Mouse (Mus musculus): Measurements from ENCODE around the gene Apba2. TPM values are rescaled to one million over a fixed set of nuclear protein-coding genes. Genes with fewer than 3 reads are reported as not detected.

Apba2 gene
- polyA plus RNA-seq, 1 experiment: not detected

- Histone ChIP-seq H3K79me2 (ENCODE audit: control insufficient read depth, insufficient read depth) (no peaks in the 10 kb centered on the region), H3K27me3 (ENCODE audit: control insufficient read depth, insufficient read depth, insufficient read length) (no peaks in the 10 kb centered on the region), H3K36me3 (ENCODE audit: control insufficient read depth, insufficient read depth) (no peaks in the 10 kb centered on the region), H3ac (ENCODE audit: control insufficient read depth, insufficient read length, low read depth) (no peak overlapping the region), H3K79me3 (ENCODE audit: low read depth) (no peaks in the 10 kb centered on the region), H3K4me3 (ENCODE audit: insufficient read depth, poor library complexity, severe bottlenecking) (no peak overlapping the region)
- TF ChIP-seq MAX (IDR thresholded peaks at IDR 0.05): no peak
- TF ChIP-seq USF1 (IDR thresholded peaks at IDR 0.05; ENCODE audit: low read depth): no peak
- no peak for TF ChIP-seq MYOG (IDR thresholded peaks at IDR 0.05; ENCODE audit: control insufficient read depth, extremely low read depth, insufficient read length)
- no peak for TF ChIP-seq CEBPB (IDR thresholded peaks at IDR 0.05; ENCODE audit: low read depth)
Measured at GRCm38 (mm10) chr7:64679771-64680479, 178.4 kb downstream of the Apba2 start.

GRCm38 (mm10) chr7:64684893-64685292, 183.4 kb downstream of the Apba2 start:
- Histone ChIP-seq H3K36me3 (ENCODE audit: control insufficient read depth, insufficient read depth) (no peaks in the 10 kb centered on the region), H3K79me2 (ENCODE audit: control insufficient read depth, insufficient read depth) (no peaks in the 10 kb centered on the region), H3K79me3 (ENCODE audit: low read depth) (no peaks in the 10 kb centered on the region), H3K27me3 (ENCODE audit: control insufficient read depth, insufficient read depth, insufficient read length) (no peaks in the 10 kb centered on the region), H3ac (ENCODE audit: control insufficient read depth, insufficient read length, low read depth) (no peak overlapping the region), H3K4me3 (ENCODE audit: insufficient read depth, poor library complexity, severe bottlenecking) (no peak overlapping the region)
- TF ChIP-seq FOSL1 (IDR thresholded peaks at IDR 0.05; ENCODE audit: insufficient read depth, low read length, poor library complexity, severe bottlenecking) (no peak), MYOD1 (IDR thresholded peaks at IDR 0.05; ENCODE audit: control insufficient read depth, insufficient read length, low read depth) (no peak)

- no peak overlapping the region for H3K4me3 ChIP-seq (ENCODE audit: insufficient read depth, poor library complexity, severe bottlenecking)
- H3ac ChIP-seq (ENCODE audit: control insufficient read depth, insufficient read length, low read depth): no peak overlapping the region
- no peaks in the 10 kb centered on the region for H3K36me3 ChIP-seq (ENCODE audit: control insufficient read depth, insufficient read depth)
- no peak for TF ChIP-seq USF1 (IDR thresholded peaks at IDR 0.05; ENCODE audit: low read depth)
- TF ChIP-seq FOSL1 (IDR thresholded peaks at IDR 0.05; ENCODE audit: insufficient read depth, low read length, poor library complexity, severe bottlenecking): no peak
- TF ChIP-seq MYOD1 (IDR thresholded peaks at IDR 0.05; ENCODE audit: control insufficient read depth, insufficient read length, low read depth): no peak
- TF ChIP-seq MAX (IDR thresholded peaks at IDR 0.05): no peak
- no peak for TF ChIP-seq CTCF (IDR thresholded peaks at IDR 0.05; ENCODE audit: control insufficient read depth, insufficient read depth, insufficient read length)
- TF ChIP-seq CEBPB (IDR thresholded peaks at IDR 0.05; ENCODE audit: low read depth): no peak
- TF ChIP-seq MYOG (IDR thresholded peaks at IDR 0.05; ENCODE audit: control insufficient read depth, extremely low read depth, insufficient read length): no peak
- H3K79me2 ChIP-seq (ENCODE audit: control insufficient read depth, insufficient read depth): no peaks in the 10 kb centered on the region
- no peaks in the 10 kb centered on the region for H3K27me3 ChIP-seq (ENCODE audit: control insufficient read depth, insufficient read depth, insufficient read length)
- no peaks in the 10 kb centered on the region for H3K79me3 ChIP-seq (ENCODE audit: low read depth)
Measured at GRCm38 (mm10) chr7:64688115-64688817, 186.8 kb downstream of the Apba2 start.

- H3K27me3 ChIP-seq (ENCODE audit: control insufficient read depth, insufficient read depth, insufficient read length): no peaks in the 10 kb centered on the region
- no peak for TF ChIP-seq USF1 (IDR thresholded peaks at IDR 0.05; ENCODE audit: low read depth)
- no peak for TF ChIP-seq CEBPB (IDR thresholded peaks at IDR 0.05; ENCODE audit: low read depth)
- no peak for TF ChIP-seq FOSL1 (IDR thresholded peaks at IDR 0.05; ENCODE audit: insufficient read depth, low read length, poor library complexity, severe bottlenecking)
- TF ChIP-seq CTCF (IDR thresholded peaks at IDR 0.05; ENCODE audit: control insufficient read depth, insufficient read depth, insufficient read length): no peak
- TF ChIP-seq MYOD1 (IDR thresholded peaks at IDR 0.05; ENCODE audit: control insufficient read depth, insufficient read length, low read depth): no peak
- no peak for TF ChIP-seq MYOG (IDR thresholded peaks at IDR 0.05; ENCODE audit: control insufficient read depth, extremely low read depth, insufficient read length)
- no peak for TF ChIP-seq MAX (IDR thresholded peaks at IDR 0.05)
- H3K4me3 ChIP-seq (ENCODE audit: insufficient read depth, poor library complexity, severe bottlenecking): no peak overlapping the region
- H3K79me3 ChIP-seq (ENCODE audit: low read depth): no peaks in the 10 kb centered on the region
- no peaks in the 10 kb centered on the region for H3K36me3 ChIP-seq (ENCODE audit: control insufficient read depth, insufficient read depth)
- H3K79me2 ChIP-seq (ENCODE audit: control insufficient read depth, insufficient read depth): no peaks in the 10 kb centered on the region
- H3ac ChIP-seq (ENCODE audit: control insufficient read depth, insufficient read length, low read depth): no peak overlapping the region
Measured at GRCm38 (mm10) chr7:64691831-64692230, 190.3 kb downstream of the Apba2 start.

- H3K79me2 ChIP-seq (ENCODE audit: control insufficient read depth, insufficient read depth): no peaks in the 10 kb centered on the region
- no peaks in the 10 kb centered on the region for H3K27me3 ChIP-seq (ENCODE audit: control insufficient read depth, insufficient read depth, insufficient read length)
- H3ac ChIP-seq (ENCODE audit: control insufficient read depth, insufficient read length, low read depth): no peak overlapping the region
- H3K79me3 ChIP-seq (ENCODE audit: low read depth): no peaks in the 10 kb centered on the region
- no peaks in the 10 kb centered on the region for H3K36me3 ChIP-seq (ENCODE audit: control insufficient read depth, insufficient read depth)
- TF ChIP-seq CTCF (IDR thresholded peaks at IDR 0.05; ENCODE audit: control insufficient read depth, insufficient read depth, insufficient read length): no peak
- no peak for TF ChIP-seq USF1 (IDR thresholded peaks at IDR 0.05; ENCODE audit: low read depth)
- no peak for TF ChIP-seq CEBPB (IDR thresholded peaks at IDR 0.05; ENCODE audit: low read depth)
- TF ChIP-seq MYOG (IDR thresholded peaks at IDR 0.05; ENCODE audit: control insufficient read depth, extremely low read depth, insufficient read length): no peak
- no peak for TF ChIP-seq MAX (IDR thresholded peaks at IDR 0.05)
- TF ChIP-seq FOSL1 (IDR thresholded peaks at IDR 0.05; ENCODE audit: insufficient read depth, low read length, poor library complexity, severe bottlenecking): no peak
- no peak for TF ChIP-seq MYOD1 (IDR thresholded peaks at IDR 0.05; ENCODE audit: control insufficient read depth, insufficient read length, low read depth)
- H3K4me3 ChIP-seq (ENCODE audit: insufficient read depth, poor library complexity, severe bottlenecking): no peak overlapping the region
Measured at GRCm38 (mm10) chr7:64694937-64695336, 193.4 kb downstream of the Apba2 start.
